Mouse (Mus musculus) urinary bladder, postnatal 10 days (tissue): ENCODE results near the gene Card14.
"Not testable (repeated sequence)": the region's sequence is repeated elsewhere in the genome, so short reads cannot be mapped to it uniquely, and the experiment has no call there.

Experiments used
- DNase-seq: peaks from one replicate; pipeline ENCODE4 v3.0.0; 2022; ENCODE audit warnings: low spot score

Card14 gene

DNA sequence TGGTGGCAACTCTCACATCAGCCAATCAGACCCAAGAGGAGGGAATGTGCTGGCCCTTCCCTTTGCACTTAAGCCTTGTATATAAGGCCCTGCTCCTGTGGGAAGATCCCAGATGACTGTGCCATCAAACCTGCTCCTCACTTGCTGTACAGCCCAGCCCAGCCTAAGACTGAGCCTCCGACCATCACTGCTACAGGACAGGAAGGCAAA, at the start of gene Card14:
Card14 (plus strand) TSS at position 111 of the 210 bp plus-strand sequence.
- no peak for DNase-seq

DNA sequence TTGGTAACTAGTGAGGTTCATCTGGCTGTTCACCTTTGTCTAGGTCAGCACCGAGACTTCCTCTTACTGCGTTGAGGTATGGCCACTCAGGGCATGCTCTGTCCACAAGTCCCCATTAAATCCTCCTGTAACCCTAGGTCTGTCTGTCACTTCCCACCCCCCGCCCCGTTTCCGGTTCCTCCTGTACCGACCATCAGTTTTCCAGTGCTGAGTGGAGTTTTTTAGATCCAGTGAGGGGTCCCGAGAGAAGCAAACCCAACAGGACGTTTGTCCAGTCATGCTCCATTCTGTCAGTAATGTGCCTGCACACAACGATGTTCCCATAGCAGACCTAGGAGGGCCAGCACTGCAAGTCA, 49.4 kb upstream of the Card14 start:
- DNase-seq: no peak

DNA sequence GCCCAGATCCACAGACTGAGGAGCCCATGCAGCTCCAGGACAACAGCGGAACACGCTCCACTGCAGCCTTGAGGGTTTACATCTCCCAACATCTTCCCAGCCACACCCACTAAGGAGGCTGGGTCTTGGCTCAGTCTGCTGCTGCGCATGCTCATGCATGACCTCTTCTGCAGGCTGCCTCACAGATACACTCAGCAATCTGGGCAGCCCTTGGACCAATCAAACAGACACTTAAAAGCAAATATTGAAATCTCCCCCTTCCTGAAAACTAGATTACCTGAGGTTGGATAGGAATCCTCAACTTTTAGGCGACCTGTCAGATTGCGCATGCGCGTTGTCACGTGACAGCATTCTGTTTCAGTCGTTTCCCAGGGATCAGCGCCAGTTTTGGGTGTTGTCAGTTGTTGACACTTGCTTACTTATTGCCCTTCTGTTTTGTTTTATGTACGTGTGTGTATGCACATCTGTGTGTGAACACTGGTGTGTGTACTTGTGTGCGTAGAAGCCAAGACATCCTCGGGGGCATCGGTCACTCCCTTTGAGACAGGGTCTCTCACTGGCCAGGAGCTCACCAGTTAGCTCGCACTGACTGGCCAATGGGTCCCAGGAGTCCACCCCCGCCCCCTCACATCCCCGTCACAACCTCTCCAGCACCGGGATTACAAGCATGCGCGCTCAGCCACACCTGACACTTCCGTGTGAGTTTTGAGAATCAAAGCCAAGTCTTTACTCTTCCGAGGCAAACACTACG, 48.8 kb upstream of the Card14 start:
- no peak for DNase-seq

DNA sequence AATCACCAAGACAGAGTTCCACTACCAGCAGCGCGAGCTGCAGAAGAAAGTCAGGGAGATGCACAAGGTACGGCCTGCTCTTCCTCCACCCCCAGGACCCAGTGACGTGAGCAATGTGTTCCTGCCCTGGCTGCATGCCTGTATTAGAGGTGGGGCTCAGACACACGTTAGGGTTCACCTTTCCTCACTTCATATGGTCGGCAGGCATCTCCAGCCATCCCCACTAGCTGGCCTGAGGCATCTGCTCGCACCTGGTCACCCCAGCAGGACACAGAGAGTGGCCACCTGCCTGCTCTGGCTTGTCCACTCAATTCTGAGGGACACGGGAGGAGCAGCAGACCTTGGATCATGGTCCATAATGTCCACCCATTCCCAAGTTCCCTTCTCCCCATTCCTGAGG, 47.6 kb upstream of the Card14 start:
- DNase-seq: no peak

DNA sequence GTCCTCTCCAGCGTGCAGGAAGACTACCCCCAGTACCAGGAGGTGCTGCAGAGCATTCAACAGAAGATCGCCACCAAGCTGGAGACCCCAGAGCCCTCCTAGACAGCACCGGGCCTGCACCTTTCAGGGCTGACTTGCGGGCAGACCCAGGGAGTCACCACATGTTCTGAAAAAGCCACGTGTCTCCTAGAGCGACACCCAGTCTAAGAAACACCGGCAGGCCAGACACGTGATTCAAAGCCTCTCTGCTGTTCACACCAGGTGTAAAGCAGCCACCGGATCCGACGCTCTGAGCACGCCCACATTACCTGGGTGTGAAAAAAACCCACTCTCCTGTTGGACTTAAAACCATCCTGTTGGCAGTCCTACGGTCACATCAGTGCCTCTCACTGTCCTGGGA, 43.2 kb upstream of the Card14 start:
- DNase-seq: no peak

- no peak for DNase-seq
Observed at GRCm38 (mm10) chr11:119265811-119266210, 41.8 kb upstream of the Card14 start.

GRCm38 (mm10) chr11:119267241-119267674, 40.3 kb upstream of the Card14 start:
- no peak for DNase-seq

DNA sequence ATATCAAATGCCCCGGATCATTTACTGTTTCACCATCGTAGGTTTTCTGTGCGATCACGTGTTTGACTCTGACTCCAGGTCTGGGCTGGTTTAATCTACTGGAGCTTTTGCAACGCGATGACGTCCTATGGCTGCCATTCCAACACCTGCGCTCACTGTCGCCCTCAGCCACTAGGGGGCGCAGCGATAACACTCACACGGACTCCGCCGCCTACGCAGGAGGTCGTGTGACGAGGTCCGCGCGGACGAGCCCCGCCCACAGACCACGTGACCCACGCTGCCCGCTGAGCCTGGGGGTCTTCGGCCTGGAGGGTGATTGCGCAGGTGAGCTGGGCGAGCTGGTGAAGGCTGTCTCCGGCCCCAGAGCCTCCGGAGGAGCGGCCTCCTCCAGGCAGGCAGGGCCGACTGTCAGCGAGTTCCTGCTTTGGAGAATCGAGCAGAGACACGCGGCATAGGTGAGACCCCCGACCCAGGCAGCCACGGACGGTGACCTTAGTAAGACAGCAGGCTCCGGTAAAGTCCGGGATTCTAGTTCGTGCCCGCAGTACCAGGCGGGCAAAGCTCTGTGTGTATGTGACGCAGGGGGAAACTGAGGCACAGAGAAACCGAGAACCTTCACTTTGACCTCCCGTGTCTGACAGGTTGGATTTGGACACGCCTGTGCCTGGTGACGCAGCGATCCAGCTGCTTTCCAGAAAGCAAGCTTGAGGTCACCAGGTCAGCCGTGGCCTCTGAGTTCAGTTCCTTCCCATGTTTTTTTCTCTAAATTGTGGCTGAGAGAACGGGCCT, 39.6 kb upstream of the Card14 start, which contains the start of gene Gaa:
Gaa (plus strand) TSS at position 120 of the 789 bp plus-strand sequence.
- DNase-seq: peak; percentile 91

DNA sequence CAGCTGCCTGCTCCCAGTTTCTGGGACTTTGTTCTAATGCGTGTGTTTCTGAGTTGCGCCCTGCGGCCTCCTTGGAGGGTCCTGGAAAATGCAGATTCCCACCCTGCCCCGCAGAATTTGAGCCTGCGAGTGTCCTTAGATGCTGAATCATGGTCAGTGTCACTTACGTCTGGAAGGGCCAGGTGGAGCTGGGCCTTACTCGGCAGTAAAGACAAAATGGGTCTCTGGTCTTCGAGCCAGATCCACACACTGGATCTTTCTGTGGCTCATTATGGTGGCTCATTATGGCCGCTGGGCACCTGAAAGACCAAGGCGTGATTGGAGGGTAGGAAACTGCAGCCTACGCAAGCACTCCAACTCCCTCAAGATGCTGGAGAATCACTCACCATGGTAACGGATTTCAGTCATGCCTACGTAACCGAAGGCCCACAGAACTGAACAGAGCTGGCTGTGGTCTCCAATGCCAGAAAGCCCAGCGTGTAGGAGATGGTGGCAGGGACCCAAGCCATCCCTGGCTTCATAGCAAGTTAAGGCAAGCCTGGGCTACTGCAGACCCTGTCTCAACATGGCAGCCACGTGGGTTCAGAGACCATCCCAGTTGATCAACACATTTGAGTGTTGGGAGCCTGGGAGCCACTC, 38.9 kb upstream of the Card14 start:
- DNase-seq: no peak

DNA sequence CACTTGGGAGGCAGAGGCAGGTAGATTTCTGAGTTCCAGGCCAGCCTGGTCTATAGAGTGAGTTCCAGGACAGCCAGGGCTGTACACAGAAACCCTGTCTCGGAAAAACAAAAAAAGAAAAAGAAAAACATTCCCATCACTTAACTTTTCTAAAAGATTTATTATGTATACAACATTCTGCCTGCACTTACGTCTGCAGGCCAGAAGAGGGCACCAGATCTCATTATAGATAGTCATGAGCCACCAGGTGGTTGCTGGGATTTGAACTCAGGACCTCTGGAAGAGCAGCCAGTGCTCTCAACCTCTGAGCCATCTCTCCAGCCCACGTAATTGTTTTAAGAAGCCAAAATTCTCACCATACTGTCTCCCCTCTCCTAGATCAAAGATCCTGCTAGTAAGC, 35.1 kb upstream of the Card14 start:
- not testable (repeated sequence) for DNase-seq

DNA sequence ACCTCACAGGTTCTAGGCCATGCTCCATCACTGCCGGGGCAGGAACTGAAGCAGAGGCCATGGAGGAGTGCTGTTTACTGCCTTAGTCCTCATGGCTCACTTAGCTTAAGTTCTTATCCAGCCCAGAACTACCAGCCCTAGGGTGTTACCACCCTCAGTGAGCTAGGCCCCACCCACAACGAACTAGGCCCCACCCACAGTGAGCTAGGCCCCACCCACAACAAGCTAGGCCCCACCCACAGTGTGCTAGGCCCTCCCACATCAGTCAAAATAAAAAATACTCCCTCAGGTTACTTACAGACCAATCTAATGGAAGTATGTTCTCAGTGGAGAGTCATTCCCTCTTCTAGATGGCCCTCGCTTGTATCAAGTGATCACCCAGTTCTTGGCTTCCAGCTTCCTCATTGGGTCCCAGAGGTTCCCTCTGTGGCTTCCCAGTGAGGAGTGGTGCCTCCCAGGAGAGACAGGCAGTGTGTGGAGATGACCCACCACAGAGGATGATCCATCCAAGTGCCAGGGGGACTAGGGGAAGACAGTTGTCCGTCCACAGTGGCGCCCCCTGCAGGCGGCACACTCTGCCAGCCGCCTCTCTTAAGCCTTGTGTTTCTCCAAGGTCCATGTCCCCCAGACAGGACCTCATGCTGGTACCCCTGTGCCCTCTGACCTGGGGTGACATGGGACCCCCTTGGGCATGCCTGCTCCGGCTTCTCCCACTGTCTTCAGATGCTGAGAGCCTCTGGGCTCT, 34.2 kb upstream of the Card14 start:
- no peak for DNase-seq

GRCm38 (mm10) chr11:119281030-119281429, 26.5 kb upstream of the Card14 start:
- DNase-seq: no peak

DNA sequence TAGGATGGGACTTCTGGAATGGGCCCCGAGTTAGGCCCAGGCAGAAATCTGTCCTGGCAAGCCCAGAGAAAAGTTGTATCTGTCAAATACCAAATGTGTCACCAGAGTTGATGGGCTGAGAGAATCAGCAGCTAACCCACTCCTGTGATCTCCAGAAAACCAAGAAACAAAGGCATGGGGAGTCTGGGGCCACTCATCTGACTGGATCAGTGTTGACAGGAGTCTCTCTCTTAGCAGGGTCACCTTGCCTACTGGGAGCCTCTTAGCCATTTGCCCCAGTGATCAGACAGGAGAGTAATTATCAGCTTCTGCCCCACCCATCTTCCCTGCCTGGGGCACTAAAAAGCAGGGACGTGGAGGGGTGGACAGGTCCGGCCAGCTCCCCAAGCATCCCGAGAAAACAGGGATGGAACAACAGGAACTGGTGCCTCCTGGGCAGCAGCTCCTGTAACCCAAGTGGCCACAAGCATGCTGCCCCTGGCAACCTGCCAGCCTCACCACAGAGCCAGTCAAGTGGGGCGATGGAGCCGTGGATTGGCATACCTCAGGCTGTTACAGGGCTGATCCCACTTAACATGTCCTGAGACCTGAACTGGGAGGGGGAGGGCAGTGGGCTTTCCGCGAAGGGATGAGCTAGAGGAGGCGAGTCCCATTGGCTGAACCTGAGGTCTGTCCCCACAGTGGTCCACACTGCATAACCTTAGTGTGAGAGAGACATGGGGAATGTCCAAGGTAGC, 21.6 kb upstream of the Card14 start:
- DNase-seq: no peak

- no peak for DNase-seq
Observed at GRCm38 (mm10) chr11:119287207-119287992, 20.2 kb upstream of the Card14 start.

DNA sequence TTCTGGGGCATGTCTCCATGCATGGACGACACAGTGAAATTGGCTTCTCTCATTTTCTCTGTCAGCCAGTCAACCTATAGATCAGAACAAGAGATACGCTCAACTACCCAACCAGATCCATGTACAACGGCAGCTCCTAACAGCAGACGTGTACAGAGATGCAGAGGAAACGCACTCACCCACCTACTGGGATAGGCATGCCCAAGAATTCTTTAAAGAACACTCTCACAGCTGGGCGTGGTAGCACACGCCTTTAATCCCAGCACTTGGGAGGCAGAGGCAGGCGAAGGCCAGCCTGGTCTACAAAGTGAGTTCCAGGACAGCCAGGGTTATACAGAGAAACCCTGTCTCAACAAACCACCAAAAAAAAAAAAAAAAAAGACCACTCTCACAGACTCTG, 14.7 kb upstream of the Card14 start:
- not testable (repeated sequence) for DNase-seq

- no peak for DNase-seq
Observed at GRCm38 (mm10) chr11:119297996-119298395, 9.6 kb upstream of the Card14 start.

GRCm38 (mm10) chr11:119298917-119299316, 8.7 kb upstream of the Card14 start:
- DNase-seq: no peak

- peak; percentile 94 for DNase-seq
Observed at GRCm38 (mm10) chr11:119299391-119300245, 8.0 kb upstream of the Card14 start, which contains the start of gene Eif4a3. Gene Eif4a3, minus strand, starts transcription at chr11:119300089.

- DNase-seq: no peak
Observed at GRCm38 (mm10) chr11:119300246-119300935, 7.2 kb upstream of the Card14 start.
